Mouse (Mus musculus): ENCODE measurements at regions not wholly inside any gene's neighbourhood (a gene's known extent, or its start where the extent isn't known, plus 50 kb on each side); places are given as distances from the start of the nearest gene placed in this dataset.

- H3K36me3 ChIP-seq = no peaks in the 10 kb centered on the region
- H3K27ac ChIP-seq (replicated peaks) = no peak overlapping the region
- H3K9ac ChIP-seq = no peak overlapping the region
- H3K4me1 ChIP-seq (replicated peaks) = no peaks in the 10 kb centered on the region
- no peaks in the 10 kb centered on the region for H3K27me3 ChIP-seq
- ATAC-seq (ENCODE audit: low FRiP score, low read depth) = no peak
- no peaks in the 10 kb centered on the region for H3K9me3 ChIP-seq
- no peak overlapping the region for H3K4me3 ChIP-seq
- 86% methylated on average over 2 of the region's 2 CpGs for WGBS
- no peak overlapping the region for H3K4me2 ChIP-seq
These were observed 60.4 kb upstream of the Tac1 start for GRCm38 (mm10) chr6:7494299-7494698.

- no peak overlapping the region for H3K27ac ChIP-seq (replicated peaks)
- no peak for ATAC-seq (ENCODE audit: low FRiP score, low read depth)
- no peaks in the 10 kb centered on the region for H3K36me3 ChIP-seq
- H3K9me3 ChIP-seq = no peaks in the 10 kb centered on the region
- no peak overlapping the region for H3K9ac ChIP-seq
- H3K27me3 ChIP-seq = no peaks in the 10 kb centered on the region
- H3K4me2 ChIP-seq = no peak overlapping the region
- H3K4me3 ChIP-seq = no peak overlapping the region
- no peaks in the 10 kb centered on the region for H3K4me1 ChIP-seq (replicated peaks)
- 45% methylated on average over 3 of the region's 3 CpGs for WGBS
These were observed 57.9 kb upstream of the Tac1 start for GRCm38 (mm10) chr6:7496766-7497165.

All from hindbrain, embryonic 15.5 days (tissue).